Mouse (Mus musculus): ENCODE results near the gene Btbd9. TPM values are rescaled to one million over a fixed set of nuclear protein-coding genes. Genes with fewer than 3 reads are reported as not detected.
A peak's percentile ranks its signal among the peaks of the same experiment; 100 is the strongest.

Btbd9 gene
- polyA plus RNA-seq, 1 experiment from 2014 or later = 59.8 TPM

GRCm38 (mm10) chr17:30609980-30610307 lies 33.7 kb upstream of the Btbd9 start:
- DNase-seq (ENCODE audit: low spot score) = no peak
- 91% methylated on average over 5 of the region's 5 CpGs for WGBS
- Histone ChIP-seq H3K27me3 (ENCODE audit: insufficient read depth, poor library complexity, severe bottlenecking) (no peaks in the 10 kb centered on the region), H3K27ac (no peak overlapping the region), H3K36me3 (peaks cover 8% of the 10 kb centered on the region; the same call in 1 of the 2 replicates), H3K4me1 (peaks cover 34% of the 10 kb centered on the region), H3K9me3 (no peaks in the 10 kb centered on the region), H3K4me3 (no peak overlapping the region)

GRCm38 (mm10) chr17:30609305-30609979 lies 33.2 kb upstream of the Btbd9 start:
- peak overlapping the region; percentile 5; the same call in 1 of the 2 replicates for H3K4me3 ChIP-seq
- H3K27me3 ChIP-seq (ENCODE audit: insufficient read depth, poor library complexity, severe bottlenecking) = no peaks in the 10 kb centered on the region
- H3K36me3 ChIP-seq = peaks cover 8% of the 10 kb centered on the region; the same call in 1 of the 2 replicates
- no peak overlapping the region for H3K27ac ChIP-seq
- WGBS = 84% methylated on average over 16 of the region's 16 CpGs
- DNase-seq (ENCODE audit: low spot score) = no peak
- H3K4me1 ChIP-seq = peaks cover 34% of the 10 kb centered on the region
- no peaks in the 10 kb centered on the region for H3K9me3 ChIP-seq

GRCm38 (mm10) chr17:30607909-30608495 lies 31.7 kb upstream of the Btbd9 start:
- H3K4me1 ChIP-seq = peaks cover 34% of the 10 kb centered on the region
- DNase-seq (ENCODE audit: low spot score) = no peak
- H3K36me3 ChIP-seq = peaks cover 16% of the 10 kb centered on the region
- no peaks in the 10 kb centered on the region for H3K27me3 ChIP-seq (ENCODE audit: insufficient read depth, poor library complexity, severe bottlenecking)
- H3K27ac ChIP-seq = no peak overlapping the region
- no peaks in the 10 kb centered on the region for H3K9me3 ChIP-seq
- H3K4me3 ChIP-seq = no peak overlapping the region
- 77% methylated on average over 8 of the region's 8 CpGs for WGBS

- Histone ChIP-seq H3K4me1 (peaks cover 34% of the 10 kb centered on the region), H3K4me3 (no peak overlapping the region), H3K27me3 (ENCODE audit: insufficient read depth, poor library complexity, severe bottlenecking) (no peaks in the 10 kb centered on the region), H3K9me3 (no peaks in the 10 kb centered on the region), H3K36me3 (peaks cover 23% of the 10 kb centered on the region), H3K27ac (no peak overlapping the region)
- 94% methylated on average over 7 of the region's 7 CpGs for WGBS
- DNase-seq (ENCODE audit: low spot score) = no peak
These were observed 31.0 kb upstream of the Btbd9 start for GRCm38 (mm10) chr17:30607330-30607729.

GRCm38 (mm10) chr17:30606634-30607081 lies 30.4 kb upstream of the Btbd9 start:
- Histone ChIP-seq H3K27me3 (ENCODE audit: insufficient read depth, poor library complexity, severe bottlenecking) (no peaks in the 10 kb centered on the region), H3K4me1 (peaks cover 34% of the 10 kb centered on the region), H3K9me3 (no peaks in the 10 kb centered on the region), H3K36me3 (peaks cover 30% of the 10 kb centered on the region), H3K27ac (no peak overlapping the region), H3K4me3 (no peak overlapping the region)
- no peak for DNase-seq (ENCODE audit: low spot score)
- whole genome bisulfite sequencing = 87% methylated on average over 8 of the region's 8 CpGs

- no peaks in the 10 kb centered on the region for H3K9me3 ChIP-seq
- H3K36me3 ChIP-seq = peaks cover 34% of the 10 kb centered on the region
- H3K27me3 ChIP-seq (ENCODE audit: insufficient read depth, poor library complexity, severe bottlenecking) = no peaks in the 10 kb centered on the region
- H3K4me3 ChIP-seq = no peak overlapping the region
- no peak overlapping the region for H3K27ac ChIP-seq
- DNase-seq (ENCODE audit: low spot score) = no peak
- WGBS = 90% methylated on average over 11 of the region's 11 CpGs
- peaks cover 30% of the 10 kb centered on the region for H3K4me1 ChIP-seq
These were observed 29.9 kb upstream of the Btbd9 start for GRCm38 (mm10) chr17:30606206-30606605.

GRCm38 (mm10) chr17:30605001-30605400 lies 28.7 kb upstream of the Btbd9 start:
- no peaks in the 10 kb centered on the region for H3K9me3 ChIP-seq
- H3K27me3 ChIP-seq (ENCODE audit: insufficient read depth, poor library complexity, severe bottlenecking) = no peaks in the 10 kb centered on the region
- no peak overlapping the region for H3K27ac ChIP-seq
- H3K4me3 ChIP-seq = no peak overlapping the region
- 90% methylated on average over 5 of the region's 5 CpGs for WGBS
- peaks cover 46% of the 10 kb centered on the region for H3K36me3 ChIP-seq
- H3K4me1 ChIP-seq = peaks cover 23% of the 10 kb centered on the region
- no peak for DNase-seq (ENCODE audit: low spot score)

- DNase-seq (ENCODE audit: low spot score) = no peak
- H3K9me3 ChIP-seq = no peaks in the 10 kb centered on the region
- peaks cover 19% of the 10 kb centered on the region for H3K4me1 ChIP-seq
- H3K27ac ChIP-seq = no peak overlapping the region
- H3K27me3 ChIP-seq (ENCODE audit: insufficient read depth, poor library complexity, severe bottlenecking) = no peaks in the 10 kb centered on the region
- no peak overlapping the region for H3K4me3 ChIP-seq
- 92% methylated on average over 6 of the region's 6 CpGs for WGBS
- H3K36me3 ChIP-seq = peaks cover 49% of the 10 kb centered on the region
These were observed 28.0 kb upstream of the Btbd9 start for GRCm38 (mm10) chr17:30604296-30604695.

- WGBS = 91% methylated on average over 14 of the region's 14 CpGs
- DNase-seq (ENCODE audit: low spot score) = no peak
- Histone ChIP-seq H3K9me3 (no peaks in the 10 kb centered on the region), H3K27ac (no peak overlapping the region), H3K4me1 (0 out of 2 replicates have a peak, but pooled peaks cover 3% of the 10 kb centered on the region), H3K36me3 (peaks cover 65% of the 10 kb centered on the region), H3K27me3 (ENCODE audit: insufficient read depth, poor library complexity, severe bottlenecking) (no peaks in the 10 kb centered on the region), H3K4me3 (no peak overlapping the region)
These were observed 25.9 kb upstream of the Btbd9 start for GRCm38 (mm10) chr17:30602175-30602574.

- H3K27ac ChIP-seq = no peak overlapping the region
- no peaks in the 10 kb centered on the region for H3K9me3 ChIP-seq
- no peaks in the 10 kb centered on the region for H3K4me1 ChIP-seq
- H3K27me3 ChIP-seq (ENCODE audit: insufficient read depth, poor library complexity, severe bottlenecking) = no peaks in the 10 kb centered on the region
- no peak for DNase-seq (ENCODE audit: low spot score)
- H3K36me3 ChIP-seq = peaks cover 87% of the 10 kb centered on the region
- 89% methylated on average over 5 of the region's 5 CpGs for WGBS
- H3K4me3 ChIP-seq = no peak overlapping the region
These were observed 22.0 kb upstream of the Btbd9 start for GRCm38 (mm10) chr17:30598300-30598699.

GRCm38 (mm10) chr17:30597786-30598185 lies 21.5 kb upstream of the Btbd9 start:
- 86% methylated on average over 9 of the region's 9 CpGs for WGBS
- peaks cover 87% of the 10 kb centered on the region for H3K36me3 ChIP-seq

GRCm38 (mm10) chr17:30594846-30595245 lies 18.6 kb upstream of the Btbd9 start:
- H3K27me3 ChIP-seq (ENCODE audit: insufficient read depth, poor library complexity, severe bottlenecking) = no peaks in the 10 kb centered on the region
- no peak for DNase-seq (ENCODE audit: low spot score)
- 0 out of 2 replicates have a peak, but pooled peaks cover 6% of the 10 kb centered on the region for H3K4me1 ChIP-seq
- no peak overlapping the region for H3K4me3 ChIP-seq
- WGBS = 53% methylated on average over 6 of the region's 6 CpGs
- H3K36me3 ChIP-seq = peaks cover 68% of the 10 kb centered on the region
- no peaks in the 10 kb centered on the region for H3K9me3 ChIP-seq
- no peak overlapping the region for H3K27ac ChIP-seq

More at GRCm38 (mm10) chr17:30597786-30598185, 21.5 kb upstream of the Btbd9 start:
- Histone ChIP-seq H3K27ac (no peak overlapping the region), H3K27me3 (ENCODE audit: insufficient read depth, poor library complexity, severe bottlenecking) (no peaks in the 10 kb centered on the region), H3K4me1 (no peaks in the 10 kb centered on the region), H3K9me3 (no peaks in the 10 kb centered on the region), H3K4me3 (no peak overlapping the region)
- no peak for DNase-seq (ENCODE audit: low spot score)

- Histone ChIP-seq H3K27me3 (ENCODE audit: insufficient read depth, poor library complexity, severe bottlenecking) (no peaks in the 10 kb centered on the region), H3K27ac (no peak overlapping the region), H3K9me3 (no peaks in the 10 kb centered on the region), H3K4me1 (0 out of 2 replicates have a peak, but pooled peaks cover 6% of the 10 kb centered on the region), H3K4me3 (no peak overlapping the region), H3K36me3 (peaks cover 64% of the 10 kb centered on the region)
- 79% methylated on average over 5 of the region's 5 CpGs for WGBS
- DNase-seq (ENCODE audit: low spot score) = no peak
These were observed 18.1 kb upstream of the Btbd9 start for GRCm38 (mm10) chr17:30594407-30594806.

All from heart, embryonic 10.5 days (tissue).